18 mouse cellular contexts compared by ENCODE assay signal in genomic region chr1:107512194-107513138, GRCm38 (mm10). TPM values are rescaled to one million over a fixed set of nuclear protein-coding genes. Genes with fewer than 3 reads are reported as not detected.
DNase-seq lines count a peak whose midpoint lies in the region; ATAC-seq and TF ChIP-seq lines count a peak whose summit lies in the region.
"Had no signal": no experiment of that assay in that cellular context is flagged by ENCODE, and none has a peak within 500 bp of the region (broad histone marks: within the 10 kb centered on the region; RNA-seq: fewer than 3 reads in every experiment).

No protein-coding gene starts in this region.

- no peak overlapping the region for H3K9ac ChIP-seq in hindbrain, embryonic 14.5 days
- H3K9ac ChIP-seq in hindbrain, embryonic 11.5 days (ENCODE audit: low read depth, low read length) = no peak overlapping the region
- no peak overlapping the region for H3K9ac ChIP-seq in forebrain, embryonic 15.5 days (replicated peaks)
- H3K9ac ChIP-seq: limb, embryonic 15.5 days had no signal

- no peak for TF ChIP-seq POLR2A in brain, embryonic 14.5 days (IDR thresholded peaks at IDR 0.05; ENCODE audit: borderline replicate concordance, extremely low read depth, insufficient read depth, insufficient read length, poor library complexity, severe bottlenecking)
- no peak for TF ChIP-seq POLR2A in cerebellum, adult 2 months (IDR thresholded peaks at IDR 0.05; ENCODE audit: borderline replicate concordance, insufficient read depth, low read length)

- no peaks in the 10 kb centered on the region for H3K4me1 ChIP-seq in hindbrain, embryonic 14.5 days (replicated peaks; ENCODE audit: control insufficient read depth, insufficient read depth, low read length)
- H3K4me1 ChIP-seq in hindbrain, embryonic 11.5 days (replicated peaks; ENCODE audit: control insufficient read depth, insufficient read depth, low read length) = no peaks in the 10 kb centered on the region
- H3K4me1 ChIP-seq in cerebellum, adult 2 months (ENCODE audit: control insufficient read depth, insufficient read depth, low read length) = no peaks in the 10 kb centered on the region
- H3K4me1 ChIP-seq in forebrain, embryonic 15.5 days = no peaks in the 10 kb centered on the region
- H3K4me1 ChIP-seq: embryonic facial prominence, embryonic 10.5 days; limb, embryonic 15.5 days had no signal

- no peak overlapping the region for H3K4me3 ChIP-seq in hindbrain, embryonic 14.5 days (replicated peaks; ENCODE audit: low read length)
- H3K4me3 ChIP-seq in hindbrain, embryonic 11.5 days (ENCODE audit: low read depth, low read length) = no peak overlapping the region
- H3K4me3 ChIP-seq in cerebellum, adult 2 months (replicated peaks; ENCODE audit: insufficient read depth, low read depth, low read length) = no peak overlapping the region
- H3K4me3 ChIP-seq in forebrain, embryonic 15.5 days = no peak overlapping the region
- H3K4me3 ChIP-seq: embryonic facial prominence, embryonic 10.5 days; limb, embryonic 15.5 days had no signal

- no peak overlapping the region for H3K4me2 ChIP-seq in hindbrain, embryonic 14.5 days (replicated peaks)
- no peak overlapping the region for H3K4me2 ChIP-seq in hindbrain, embryonic 11.5 days (replicated peaks; ENCODE audit: low read depth, low read length)
- H3K4me2 ChIP-seq in forebrain, embryonic 15.5 days (replicated peaks) = no peak overlapping the region
- H3K4me2 ChIP-seq: limb, embryonic 15.5 days had no signal

- WGBS in hindbrain, embryonic 14.5 days = 60% methylated on average over 2 of the region's 2 CpGs
- 79% methylated on average over 2 of the region's 2 CpGs for WGBS in hindbrain, embryonic 11.5 days
- WGBS in cerebellum, adult 2 months = 36% methylated on average over 2 of the region's 2 CpGs
- 37% methylated on average over 2 of the region's 2 CpGs for WGBS in forebrain, embryonic 15.5 days

- H3K36me3 ChIP-seq in hindbrain, embryonic 14.5 days (replicated peaks; ENCODE audit: control insufficient read depth, insufficient read depth) = no peaks in the 10 kb centered on the region
- no peaks in the 10 kb centered on the region for H3K36me3 ChIP-seq in hindbrain, embryonic 11.5 days (ENCODE audit: control insufficient read depth, insufficient read depth, low read length)
- H3K36me3 ChIP-seq in forebrain, embryonic 15.5 days = no peaks in the 10 kb centered on the region
- H3K36me3 ChIP-seq: embryonic facial prominence, embryonic 10.5 days; limb, embryonic 15.5 days had no signal

- ATAC-seq in hindbrain, embryonic 14.5 days (ENCODE audit: low FRiP score) = peak; percentile 34; the same call in 1 of the 2 replicates
- ATAC-seq in hindbrain, embryonic 11.5 days (ENCODE audit: low FRiP score) = no peak
- ATAC-seq in forebrain, embryonic 15.5 days (replicated peaks) = 0 out of 2 replicates have a peak, but pooled peaks have one; percentile 38
- ATAC-seq: Patski had no signal

- DNase-seq in hindbrain, embryonic 14.5 days (ENCODE audit: low spot score) = no peak
- no peak for DNase-seq in hindbrain, embryonic 11.5 days (ENCODE audit: low spot score)
- peak; percentile 54 for DNase-seq in brain, embryonic 14.5 days (ENCODE audit: low read depth)
- DNase-seq in cerebellum, adult 2 months = peak; percentile 11 to 72
- no peak for DNase-seq in T-cell, adult 2 months (ENCODE audit: low spot score)
- DNase-seq in spleen, postnatal 14 days (ENCODE audit: low spot score in 2 of 2) = no peak
- DNase-seq: adrenal gland, postnatal 25 days; gastrocnemius, postnatal 14 days; heart, postnatal 10 days; kidney, adult 18-20 months; kidney, postnatal 25 days; lung, postnatal 10 days; thymus, adult 2 months had no signal

- H3K27me3 ChIP-seq in hindbrain, embryonic 14.5 days (ENCODE audit: control insufficient read depth, insufficient read depth, low read length) = no peaks in the 10 kb centered on the region
- H3K27me3 ChIP-seq in hindbrain, embryonic 11.5 days (ENCODE audit: control insufficient read depth, insufficient read depth, low read length) = no peaks in the 10 kb centered on the region
- H3K27me3 ChIP-seq in cerebellum, adult 2 months (ENCODE audit: control insufficient read depth, insufficient read depth, low read length) = no peaks in the 10 kb centered on the region
- no peaks in the 10 kb centered on the region for H3K27me3 ChIP-seq in forebrain, embryonic 15.5 days
- H3K27me3 ChIP-seq: limb, embryonic 15.5 days had no signal

- no peak overlapping the region for H3K27ac ChIP-seq in hindbrain, embryonic 14.5 days
- H3K27ac ChIP-seq in hindbrain, embryonic 11.5 days (ENCODE audit: low read depth, low read length) = no peak overlapping the region
- H3K27ac ChIP-seq in cerebellum, adult 2 months (ENCODE audit: insufficient read depth, low read length) = no peak overlapping the region
- no peak overlapping the region for H3K27ac ChIP-seq in forebrain, embryonic 15.5 days (replicated peaks)
- H3K27ac ChIP-seq: embryonic facial prominence, embryonic 10.5 days; limb, embryonic 15.5 days had no signal

- no peak for TF ChIP-seq CTCF in brain, embryonic 14.5 days (IDR thresholded peaks at IDR 0.05; ENCODE audit: borderline replicate concordance, extremely low read depth, insufficient read depth, insufficient read length)
- no peak for TF ChIP-seq CTCF in cerebellum, adult 2 months (IDR thresholded peaks at IDR 0.05; ENCODE audit: borderline replicate concordance, insufficient read depth, low read depth, low read length)

- no peaks in the 10 kb centered on the region for H3K9me3 ChIP-seq in hindbrain, embryonic 14.5 days (ENCODE audit: control insufficient read depth, low read length)
- H3K9me3 ChIP-seq in hindbrain, embryonic 11.5 days (ENCODE audit: control insufficient read depth, low read length) = no peaks in the 10 kb centered on the region
- H3K9me3 ChIP-seq in forebrain, embryonic 15.5 days = no peaks in the 10 kb centered on the region
- H3K9me3 ChIP-seq: embryonic facial prominence, embryonic 10.5 days; limb, embryonic 15.5 days had no signal

RNA-seq across cellular contexts. Expression of gene Serpinb2, which starts 1.2 kb away (rescaled TPM):
- 0.23 TPM in 1 of 2 replicates, not detected in the other for polyA plus RNA-seq in hindbrain, embryonic 14.5 days (2014; fragmentation: Nextera tagmentation; extraction: Ambion mirVana)
- 0.57 TPM in 1 of 2 replicates, not detected in the other for polyA plus RNA-seq in hindbrain, embryonic 11.5 days (2014; fragmentation: Nextera tagmentation; extraction: Ambion mirVana)
- 0.16 and 0.40 TPM in 2 replicates for polyA plus RNA-seq in brain, embryonic 14.5 days (2012; rRNA removed)
- 0.44 and 0.47 TPM in 2 replicates for polyA plus RNA-seq in cerebellum, adult 2 months (2012; rRNA removed)
- polyA plus RNA-seq in forebrain, embryonic 15.5 days (2015; fragmentation: Nextera tagmentation; extraction: Ambion mirVana) = 0.29 and 0.33 TPM in 2 replicates
- polyA plus RNA-seq: stomach, embryonic 14.5 days had no signal

Comparison
In these comparisons a context has a peak if more than half of its experiments do, and no peak if none do; other contexts are left out.
1. DNase-seq: peak in brain, embryonic 14.5 days (single experiment) and cerebellum, adult 2 months (2 of 2); none in hindbrain, embryonic 14.5 days (single experiment), hindbrain, embryonic 11.5 days (single experiment), T-cell, adult 2 months (single experiment) and spleen, postnatal 14 days (0 of 2).